Mouse (Mus musculus): ENCODE data around the gene Gna14.
A peak's percentile ranks its signal among the peaks of the same experiment; 100 is the strongest.

The Gna14 gene

GRCm38 (mm10) chr19:16598653-16599297, 163.2 kb downstream of the Gna14 start:
- DNase-seq = no peak

DNA sequence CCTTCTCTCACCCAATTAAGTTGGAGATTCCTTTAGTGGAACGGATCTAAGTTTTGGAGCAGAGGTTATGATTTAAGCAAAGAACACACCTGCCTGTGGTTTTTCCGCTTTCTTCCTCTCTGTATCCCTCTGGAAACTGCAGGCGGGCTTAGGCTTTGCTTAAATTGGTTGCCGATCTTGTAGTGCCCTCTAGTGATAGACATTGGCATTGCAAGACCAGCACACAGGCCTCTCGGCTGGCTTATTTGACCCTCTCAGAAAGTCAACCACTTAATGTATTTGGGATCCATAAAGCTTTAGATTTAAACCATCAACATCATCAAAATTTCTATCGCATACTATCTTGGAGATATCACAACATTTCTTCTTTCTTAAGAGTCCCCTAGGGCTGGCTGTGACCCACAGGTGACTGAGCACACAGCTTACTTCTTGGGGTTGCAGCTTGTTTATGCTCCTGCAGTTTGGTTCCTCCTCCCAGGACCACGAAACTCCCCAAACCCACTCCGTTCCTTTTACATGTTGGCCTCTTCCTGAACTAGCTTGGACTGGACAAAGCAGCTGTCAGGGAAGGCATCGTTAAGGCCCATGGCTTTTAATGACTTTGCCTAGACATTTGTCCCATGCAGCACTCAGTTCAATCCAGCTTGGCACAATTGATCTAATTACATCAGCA, 163.9 kb downstream of the Gna14 start:
- peak; percentile 89 to 93 for DNase-seq

DNA sequence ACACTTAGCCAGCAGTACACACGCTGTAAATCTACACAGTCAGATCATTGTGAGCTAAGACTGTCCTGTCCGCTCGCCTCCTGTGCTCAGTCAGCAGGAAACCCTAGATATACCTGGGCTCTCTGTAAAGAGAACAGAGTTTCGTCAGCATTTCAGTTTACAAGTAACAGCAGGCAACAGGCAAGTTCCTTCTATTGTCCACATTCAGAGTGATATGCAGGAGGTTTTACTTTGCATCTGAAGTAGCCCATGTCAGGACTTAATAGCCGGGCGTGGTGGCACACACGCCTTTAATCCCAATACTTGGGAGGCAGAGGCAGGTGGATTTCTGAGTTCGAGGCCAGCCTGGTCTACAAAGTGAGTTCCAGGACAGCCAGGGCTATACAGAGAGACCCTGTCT, 166.5 kb downstream of the Gna14 start:
- DNase-seq = no peak

DNA sequence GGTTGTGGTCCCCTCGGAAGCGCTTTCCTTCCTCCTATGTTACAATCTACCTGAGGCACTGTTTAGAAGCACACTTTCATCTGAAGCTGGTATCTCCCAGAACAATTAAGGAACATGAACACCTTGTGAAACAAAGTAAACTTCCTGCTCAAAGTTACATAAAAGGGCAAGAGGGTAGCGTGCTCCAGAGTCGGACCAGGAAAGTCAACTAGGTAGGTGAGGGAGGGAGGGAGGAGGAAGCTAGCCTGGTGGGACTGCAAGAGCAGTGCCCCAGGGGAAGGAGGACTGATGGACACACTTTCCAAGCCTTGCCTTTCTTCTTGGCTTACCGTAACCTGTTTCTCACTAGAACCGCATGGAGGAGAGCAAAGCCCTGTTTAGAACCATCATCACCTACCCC, 172.1 kb downstream of the Gna14 start:
- no peak for DNase-seq

DNA sequence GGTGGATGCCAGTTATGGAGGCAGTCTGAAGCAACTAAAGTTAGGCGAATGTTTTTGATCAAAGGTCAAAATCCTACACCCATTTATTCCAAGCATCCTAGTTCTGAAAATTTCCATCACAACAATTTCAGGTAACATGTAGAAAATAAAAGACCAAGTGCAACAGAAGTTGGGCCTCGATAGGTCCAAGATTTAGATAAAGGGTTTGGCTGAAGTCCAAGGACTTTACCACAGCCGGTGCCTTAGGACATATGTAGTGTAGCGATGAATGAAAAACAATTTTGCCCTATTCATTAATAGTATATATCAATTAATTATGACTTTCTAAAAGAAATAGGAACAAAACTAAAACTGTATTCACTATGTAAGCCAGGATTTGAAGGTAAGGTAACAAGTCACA, 187.6 kb downstream of the Gna14 start:
- no peak for DNase-seq

DNA sequence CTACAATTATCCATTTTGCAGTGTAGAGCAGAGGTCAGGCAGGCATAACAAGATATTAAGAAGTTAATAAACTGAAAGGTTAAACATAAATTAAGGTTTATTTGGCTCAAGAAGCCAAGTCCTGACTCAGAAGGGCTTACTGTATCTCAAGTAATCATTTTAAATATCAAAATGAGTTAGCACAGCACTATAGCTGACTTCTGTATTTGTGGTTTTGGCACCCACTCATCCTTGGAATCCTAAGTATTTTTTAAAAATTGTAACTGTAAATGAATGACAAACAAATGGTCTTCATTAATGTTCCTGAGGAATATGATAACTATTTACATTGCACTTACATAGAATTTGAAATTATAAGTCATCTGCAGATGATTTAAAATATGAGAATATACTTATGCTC, 189.4 kb downstream of the Gna14 start:
- DNase-seq = no peak

DNA sequence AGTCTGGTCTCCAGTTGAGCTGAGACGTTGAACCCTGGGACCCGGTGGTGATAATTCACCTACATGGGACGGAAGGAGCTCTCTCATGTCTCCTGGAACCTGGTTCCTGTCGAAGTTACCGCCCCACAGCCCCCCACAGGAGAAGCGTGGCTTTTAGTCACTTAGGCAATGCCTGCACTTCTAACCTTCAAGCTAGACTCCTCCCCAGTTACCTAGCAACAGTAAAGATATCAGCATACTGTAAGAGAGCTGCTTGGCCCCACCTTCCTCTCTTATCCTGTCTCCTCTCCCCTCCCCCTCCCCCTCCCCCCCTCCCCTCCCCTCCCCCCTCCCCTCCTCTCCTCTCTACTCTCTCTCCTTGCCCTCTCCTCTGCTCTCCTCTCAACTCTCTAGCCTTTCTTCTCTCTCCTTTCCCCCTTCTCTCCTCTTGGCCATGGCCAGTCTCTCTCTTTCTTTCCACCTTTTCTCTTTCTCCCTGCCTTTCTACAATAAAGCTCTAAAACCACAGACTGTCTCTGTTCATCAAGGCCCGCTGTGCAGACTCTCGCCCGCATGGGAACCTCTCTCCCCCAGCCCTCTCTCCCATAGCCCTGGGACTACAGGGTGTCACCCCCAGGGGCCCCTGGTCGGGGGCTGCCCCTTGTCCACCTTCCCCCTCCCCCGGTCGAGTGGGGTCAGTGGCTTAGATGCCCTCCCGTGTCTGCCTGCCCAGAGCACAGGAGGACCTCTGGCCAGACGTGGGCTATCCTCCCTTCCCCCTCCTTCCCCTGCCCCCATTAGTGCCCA, 190.2 kb downstream of the Gna14 start:
- no peak for DNase-seq

Measured in cerebellum, postnatal 14 days (tissue).